ENCODE assay signal across 9 mouse cellular contexts in the genomic region with DNA sequence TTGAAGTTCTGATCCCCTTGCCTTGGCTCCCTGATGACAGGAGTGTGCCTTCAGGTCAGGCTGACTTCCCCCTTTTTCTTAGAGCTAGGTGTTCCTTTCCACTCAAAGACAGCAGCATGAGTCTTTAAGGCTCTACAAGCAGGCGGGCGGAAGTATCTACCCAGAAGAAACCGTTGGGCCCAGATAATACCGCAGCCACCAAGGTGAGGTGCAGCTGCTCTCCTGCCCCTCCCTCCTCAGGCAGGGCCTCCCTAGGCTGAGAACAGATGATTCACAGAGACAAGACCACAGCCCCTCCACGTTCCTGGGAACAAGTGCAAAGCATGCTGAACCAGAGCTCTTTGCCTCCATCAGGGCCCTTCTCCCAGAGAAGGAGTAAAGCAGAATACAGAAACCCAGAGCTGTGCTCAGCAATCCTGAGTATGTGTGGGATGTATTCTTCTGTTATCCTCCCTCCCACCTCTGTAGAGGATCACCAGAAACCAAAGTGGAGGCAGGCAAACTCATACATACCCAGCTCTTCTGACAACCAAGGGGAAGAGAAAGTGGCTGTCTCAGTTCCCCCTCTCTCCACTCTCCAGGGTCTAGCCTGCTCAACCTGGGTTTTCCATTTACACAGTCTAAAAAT. TPM values are rescaled to one million over a fixed set of nuclear protein-coding genes. Genes with fewer than 3 reads are reported as not detected.
DNase-seq lines count a peak whose midpoint lies in the region; ATAC-seq and TF ChIP-seq lines count a peak whose summit lies in the region.
"Had no signal": no experiment of that assay in that cellular context is flagged by ENCODE, and none has a peak within 500 bp of the region (broad histone marks: within the 10 kb centered on the region; RNA-seq: fewer than 3 reads in every experiment).

Gene Rcsd1, minus strand, starts transcription at position 129 of the 628 bp plus-strand sequence.

- H3K4me1 ChIP-seq in limb, embryonic 12.5 days (replicated peaks), result peaks cover 15% of the 10 kb centered on the region
- peaks cover 12% of the 10 kb centered on the region for H3K4me1 ChIP-seq in small intestine, adult 2 months (ENCODE audit: control insufficient read depth, insufficient read depth, insufficient read length, low read length)

- no peak for TF ChIP-seq POLR2A in small intestine, adult 2 months (IDR thresholded peaks at IDR 0.05; ENCODE audit: low read depth, low read length)

- no peaks in the 10 kb centered on the region for H3K36me3 ChIP-seq in limb, embryonic 12.5 days
- no peaks in the 10 kb centered on the region for H3K36me3 ChIP-seq in small intestine, adult 2 months (ENCODE audit: control insufficient read depth, insufficient read depth, low read length)

- no peak within 1 kb of the TSS for H3K9ac ChIP-seq in limb, embryonic 12.5 days (replicated peaks)

- 0 out of 2 replicates have a peak within 1 kb of the TSS, but pooled peaks have one; percentile 78 for H3K4me3 ChIP-seq in limb, embryonic 12.5 days (replicated peaks)
- no peak within 1 kb of the TSS for H3K4me3 ChIP-seq in small intestine, adult 2 months (ENCODE audit: low read depth, low read length)
- H3K4me3 ChIP-seq: myocyte had no signal

- peaks cover 36% of the 10 kb centered on the region for H3K27me3 ChIP-seq in limb, embryonic 12.5 days
- peaks cover 7% of the 10 kb centered on the region for H3K27me3 ChIP-seq in small intestine, adult 2 months (ENCODE audit: control insufficient read depth, insufficient read depth, low read length)

- no peak within 1 kb of the TSS for H3K27ac ChIP-seq in limb, embryonic 12.5 days
- H3K27ac ChIP-seq in small intestine, adult 2 months (ENCODE audit: insufficient read depth, low read depth, low read length), result peak within 1 kb of the TSS; percentile 84

- DNase-seq in heart, adult 18-20 months, result no peak
- DNase-seq in heart, adult 11 months, result no peak
- DNase-seq in adrenal gland, postnatal 25 days, result no peak
- no peak for DNase-seq in heart, adult 8-10 months (ENCODE audit: low spot score)
- no peak for DNase-seq in urinary bladder, postnatal 36 days (ENCODE audit: low spot score in 2 of 2)
- no peak for DNase-seq in right cerebral cortex, adult 2 months (ENCODE audit: low spot score in 2 of 2)

- no peak for TF ChIP-seq CTCF in small intestine, adult 2 months (IDR thresholded peaks at IDR 0.05; ENCODE audit: extremely low read depth, insufficient read length, insufficient replicate concordance, low read depth, low read length)

- ATAC-seq in limb, embryonic 12.5 days (ENCODE audit: insufficient number of reproducible peaks, insufficient read depth, low FRiP score, low TSS enrichment, low read depth), result no peak

- no peaks in the 10 kb centered on the region for H3K9me3 ChIP-seq in limb, embryonic 12.5 days

- peak within 1 kb of the TSS; percentile 92 for H3K4me2 ChIP-seq in limb, embryonic 12.5 days

- WGBS in limb, embryonic 12.5 days, result 60% methylated on average over 5 of the region's 5 CpGs
- WGBS in small intestine, adult 2 months, result 37% methylated on average over 5 of the region's 5 CpGs

RNA-seq across cellular contexts. Expression of gene Rcsd1, which starts in this region (rescaled TPM):
- total RNA-seq in heart, adult 18-20 months (2021), result 10 to 100 TPM; 66.6 to 67.6 TPM
- 16.1 and 19.1 TPM in 2 replicates for total RNA-seq in adrenal gland, postnatal 25 days (2021)
- 10 to 100 TPM; 64.0 to 99.3 (median 73.2) TPM for total RNA-seq in heart, adult 8-10 months (2022)
- 10.8 and 13.4 TPM in 2 replicates for polyA plus RNA-seq in limb, embryonic 12.5 days (2016; fragmentation: Nextera tagmentation; extraction: Ambion mirVana)
- 4.7 and 9.2 TPM in 2 replicates for polyA plus RNA-seq in small intestine, adult 2 months (2012; rRNA removed)
